Comparison of ENCODE assay signal across 8 mouse cellular contexts in the genomic region with DNA sequence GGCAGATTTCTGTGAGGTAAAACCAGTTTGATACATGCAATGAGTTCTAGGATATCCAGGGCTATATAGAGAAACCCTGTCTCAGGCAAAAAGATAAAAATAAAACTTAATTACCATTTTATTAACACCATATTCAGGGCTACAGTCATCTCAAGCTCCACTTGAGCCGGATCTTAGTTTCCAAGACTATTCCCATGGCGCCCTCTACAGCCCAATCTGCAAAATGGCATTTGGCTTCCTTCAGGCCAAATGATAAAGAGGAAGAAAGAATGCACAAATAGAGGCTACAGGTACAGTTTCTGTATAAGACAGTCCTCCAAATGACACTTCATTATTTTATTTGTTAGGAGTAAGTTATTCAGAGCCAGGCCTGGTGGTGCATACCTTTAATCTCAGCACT. TPM values are rescaled to one million over a fixed set of nuclear protein-coding genes. Genes with fewer than 3 reads are reported as not detected.
DNase-seq lines count a peak whose midpoint lies in the region; ATAC-seq lines count a peak whose summit lies in the region.

No protein-coding gene starts in this region.

- no peak overlapping the region for H3K4me3 ChIP-seq in midbrain, embryonic 14.5 days (replicated peaks; ENCODE audit: low read depth, low read length)

- H3K36me3 ChIP-seq in midbrain, embryonic 14.5 days (ENCODE audit: control insufficient read depth, insufficient read depth, low read length), result no peaks in the 10 kb centered on the region

- no peak overlapping the region for H3K4me2 ChIP-seq in midbrain, embryonic 14.5 days (ENCODE audit: low read length)

- no peaks in the 10 kb centered on the region for H3K9me3 ChIP-seq in midbrain, embryonic 14.5 days (ENCODE audit: control insufficient read depth, low read length)

- peaks cover 24% of the 10 kb centered on the region for H3K4me1 ChIP-seq in midbrain, embryonic 14.5 days (ENCODE audit: control insufficient read depth, insufficient read depth, low read length)

- H3K27ac ChIP-seq in midbrain, embryonic 14.5 days (replicated peaks; ENCODE audit: low read depth, low read length), result no peak overlapping the region

- peak; percentile 72 for DNase-seq in gastrocnemius, adult 18-20 months (ENCODE audit: low spot score)
- no peak for DNase-seq in gastrocnemius, postnatal 25 days
- DNase-seq in ovary, postnatal 14 days (ENCODE audit: low spot score), result peak; percentile 27
- DNase-seq in ovary, postnatal 10 days (ENCODE audit: low spot score), result no peak
- peak; percentile 77 for DNase-seq in c-Kit-positive CD71-positive TER-119-positive erythroid progenitor cells, embryonic 14.5 days (ENCODE audit: low spot score)
- peak; percentile 44 to 68 for DNase-seq in heart, postnatal 36 days
- peak; percentile 81 for DNase-seq in midbrain, embryonic 14.5 days
- DNase-seq in layer of hippocampus, adult 9-10 months (ENCODE audit: low spot score), result no peak

- intact Hi-C loops in heart, postnatal 36 days (cut with DNase I), result loop anchor here (1.0 to 10.0 kb wide), 6 partner anchors 23 to 1291 kb away; a partner anchor contains a TSS

- 5% methylated on average over 2 of the region's 2 CpGs for whole genome bisulfite sequencing in midbrain, embryonic 14.5 days

- H3K9ac ChIP-seq in midbrain, embryonic 14.5 days (replicated peaks; ENCODE audit: low read length), result no peak overlapping the region

- H3K27me3 ChIP-seq in midbrain, embryonic 14.5 days (ENCODE audit: control insufficient read depth, insufficient read depth, low read length), result no peaks in the 10 kb centered on the region

- ATAC-seq in midbrain, embryonic 14.5 days (ENCODE audit: low FRiP score, low TSS enrichment), result no peak

RNA-seq across cellular contexts. Expression of a gene that starts 1.7 kb away (rescaled TPM):
- 1 to 10 TPM; 8.4 to 9.5 TPM for total RNA-seq in gastrocnemius, adult 18-20 months (2021)
- 1 to 10 TPM; 6.2 to 6.5 TPM for total RNA-seq in gastrocnemius, postnatal 25 days (2021)
- total RNA-seq in heart, postnatal 36 days (2021), result 10 to 100 TPM in 1 of 2 experiments, 1 to 10 TPM in 1; 9.2 to 10.1 TPM
- 16.5 and 20.2 TPM in 2 replicates for polyA plus RNA-seq in midbrain, embryonic 14.5 days (2014; fragmentation: Nextera tagmentation; extraction: Ambion mirVana)

RNA-seq across cellular contexts. Expression of a gene that starts 34.5 kb away (rescaled TPM):
- under 1 TPM; 0.12 to 0.30 TPM for total RNA-seq in gastrocnemius, adult 18-20 months (2021)
- total RNA-seq in gastrocnemius, postnatal 25 days (2021), result not detected
- under 1 TPM in 1 of 2 experiments, not detected in 1; 0.16 TPM for total RNA-seq in heart, postnatal 36 days (2021)
- polyA plus RNA-seq in midbrain, embryonic 14.5 days (2014; fragmentation: Nextera tagmentation; extraction: Ambion mirVana), result 0.20 TPM in 1 of 2 replicates, not detected in the other

Comparison
In these comparisons a context has a peak if more than half of its experiments do, and no peak if none do; other contexts are left out.
1. DNase-seq: peak in gastrocnemius, adult 18-20 months (single experiment), ovary, postnatal 14 days (single experiment), c-Kit-positive CD71-positive TER-119-positive erythroid progenitor cells, embryonic 14.5 days (single experiment), heart, postnatal 36 days (2 of 2) and midbrain, embryonic 14.5 days (single experiment); none in gastrocnemius, postnatal 25 days (single experiment), ovary, postnatal 10 days (single experiment) and layer of hippocampus, adult 9-10 months (single experiment).